Mouse (Mus musculus) lung, postnatal 10 days (tissue): ENCODE measurements around the gene Rab37.

Experiments used
- DNase-seq: peaks from one replicate; pipeline ENCODE4 v3.0.0; 2021

Gene Rab37

GRCm38 (mm10) chr11:115086213-115086612 lies 5.0 kb upstream of the Rab37 start:
- no peak for DNase-seq

DNA sequence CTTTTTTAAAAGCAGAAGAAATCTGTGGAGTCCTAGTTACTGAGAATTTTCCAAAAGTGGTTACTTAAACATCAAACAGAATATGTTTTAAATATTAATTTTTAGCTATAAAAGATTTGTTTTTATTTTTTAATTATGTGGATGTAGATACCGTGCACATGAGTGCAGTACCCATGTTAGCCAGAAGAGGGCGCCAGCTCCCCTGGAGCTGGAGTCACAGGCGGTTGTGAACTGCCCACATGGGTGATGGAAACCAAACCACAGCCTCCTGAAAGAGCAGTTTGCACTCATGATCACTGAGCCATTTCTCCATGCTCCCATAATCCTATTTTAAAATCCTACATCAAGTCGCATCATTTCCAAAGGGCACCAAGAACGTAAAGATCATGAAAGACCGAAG lies 1.4 kb upstream of the Rab37 start:
- DNase-seq, result no peak

GRCm38 (mm10) chr11:115092140-115092539 lies 909 bp downstream of the Rab37 start:
- no peak for DNase-seq

- peak; percentile 35 for DNase-seq
These were observed 7.1 kb downstream of the Rab37 start for GRCm38 (mm10) chr11:115098203-115098932.

DNA sequence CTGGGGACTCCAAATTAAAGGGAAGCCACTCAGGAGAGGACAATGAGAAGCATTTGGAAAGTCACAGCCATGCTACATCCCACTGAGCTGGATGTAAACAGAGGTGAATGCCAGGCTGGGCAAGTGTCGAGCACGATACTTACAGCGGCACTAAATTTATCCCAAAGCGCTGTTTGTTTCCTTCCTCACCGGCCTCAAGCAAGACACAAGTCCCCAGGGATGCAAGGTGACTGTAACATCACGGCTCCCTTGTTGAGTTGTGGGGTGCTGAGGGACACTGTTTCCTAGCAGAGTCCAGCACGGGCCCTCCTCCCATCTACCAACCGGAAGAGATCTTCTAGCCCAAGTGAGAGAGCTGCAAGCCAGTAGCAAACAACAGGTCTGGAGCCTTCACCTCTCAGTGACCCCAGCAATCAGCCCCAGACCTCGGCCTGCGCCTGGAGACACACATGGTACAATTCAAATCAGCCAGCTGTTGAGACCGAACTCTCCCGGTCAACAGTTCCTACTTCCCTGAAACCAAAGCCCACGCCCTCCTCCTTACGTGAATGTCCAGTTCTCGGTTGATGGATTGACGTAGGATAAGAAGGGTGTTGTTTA lies 8.1 kb downstream of the Rab37 start:
- no peak for DNase-seq

DNA sequence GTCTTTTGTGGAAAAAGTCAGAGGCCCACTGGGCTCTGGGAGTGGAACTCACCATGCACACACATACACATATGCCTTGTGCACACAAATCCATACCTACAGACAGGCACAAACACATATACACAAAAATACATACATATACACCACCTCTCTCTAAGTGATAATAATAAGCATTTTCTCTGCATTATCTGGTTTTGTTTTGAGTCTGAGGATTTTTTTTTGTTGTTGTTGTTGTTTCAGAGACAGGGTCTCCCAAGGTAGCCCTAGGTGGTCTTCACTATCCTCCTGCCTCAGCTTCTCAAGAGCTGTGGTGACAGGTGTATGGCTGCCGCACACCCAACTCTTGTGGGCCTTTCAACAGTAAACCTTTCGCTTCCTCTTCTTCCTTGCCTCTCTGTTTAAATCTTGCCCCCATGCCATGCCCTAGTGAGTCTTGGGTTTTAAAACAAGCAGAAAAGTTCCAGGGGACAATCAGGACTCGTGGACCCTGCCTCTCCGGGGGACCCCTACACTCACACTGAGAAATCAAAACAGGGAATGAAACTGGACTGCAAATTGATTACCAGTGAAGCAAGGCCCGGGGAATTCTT lies 8.9 kb downstream of the Rab37 start:
- DNase-seq, result no peak

- no peak for DNase-seq
These were observed 9.5 kb downstream of the Rab37 start for GRCm38 (mm10) chr11:115100741-115101140.

- no peak for DNase-seq
These were observed 10.4 kb downstream of the Rab37 start for GRCm38 (mm10) chr11:115101615-115102051.

DNA sequence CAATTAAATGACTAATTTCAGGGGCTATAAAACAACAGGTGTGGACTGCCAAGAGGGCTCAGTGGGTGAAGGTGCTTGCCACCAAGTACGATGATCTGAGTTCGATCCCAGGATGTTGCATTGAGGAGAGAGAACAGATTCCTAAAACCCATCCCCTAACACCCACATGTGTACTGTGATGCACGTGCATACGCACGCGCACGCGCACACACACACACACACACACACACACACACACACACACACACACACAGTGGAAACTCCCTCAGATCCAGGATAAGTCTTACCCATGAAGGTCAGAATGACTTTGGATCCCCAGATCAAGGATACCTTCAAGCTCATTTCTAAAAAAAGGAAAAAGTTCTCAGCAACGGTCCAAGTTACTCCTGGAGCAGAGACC lies 10.9 kb downstream of the Rab37 start:
- DNase-seq, result no peak

DNA sequence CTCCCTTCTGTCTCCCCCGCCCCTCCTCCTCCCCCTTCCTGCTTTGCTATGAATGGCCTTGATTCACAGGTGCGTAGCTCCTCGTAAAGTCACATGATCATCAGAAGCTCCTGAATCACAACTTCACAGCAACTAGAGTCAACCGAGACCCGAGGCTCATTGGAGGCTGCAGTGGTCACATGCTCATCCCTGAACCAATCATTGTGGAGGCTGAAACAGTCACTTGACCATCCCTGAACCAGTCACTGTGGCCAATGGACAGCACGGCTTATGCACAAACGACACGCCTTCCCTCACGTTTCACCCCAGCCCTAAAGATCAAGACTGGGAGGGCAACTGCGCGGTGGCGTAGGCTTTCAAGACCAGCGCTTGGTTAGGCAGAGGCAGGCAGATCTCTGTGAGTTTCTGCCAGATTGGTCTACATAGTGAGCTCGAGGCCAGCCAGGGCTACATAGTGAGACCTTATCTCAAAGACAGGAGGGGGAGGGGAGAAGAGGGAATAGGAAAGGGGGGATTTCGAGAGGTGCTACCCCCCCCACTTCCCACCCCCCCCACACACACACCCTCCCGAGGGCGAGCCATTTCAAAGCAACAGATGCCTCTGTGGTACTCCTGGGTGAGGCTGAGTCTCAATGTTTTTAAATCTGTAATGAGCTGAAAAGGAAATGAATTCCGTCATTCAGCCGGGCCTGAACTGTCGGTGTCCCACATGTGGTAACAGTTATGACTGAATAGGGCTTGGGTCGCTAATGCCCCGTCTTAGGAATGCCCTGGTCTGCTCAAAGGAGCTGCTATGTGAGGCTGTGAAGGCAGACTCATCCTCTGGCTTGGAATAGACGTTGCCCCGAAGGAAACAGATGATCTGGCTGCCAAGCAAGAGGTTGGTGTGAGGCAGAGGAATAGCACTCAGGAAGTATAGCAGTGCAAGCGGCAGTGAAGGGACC lies 12.5 kb downstream of the Rab37 start:
- no peak for DNase-seq

DNA sequence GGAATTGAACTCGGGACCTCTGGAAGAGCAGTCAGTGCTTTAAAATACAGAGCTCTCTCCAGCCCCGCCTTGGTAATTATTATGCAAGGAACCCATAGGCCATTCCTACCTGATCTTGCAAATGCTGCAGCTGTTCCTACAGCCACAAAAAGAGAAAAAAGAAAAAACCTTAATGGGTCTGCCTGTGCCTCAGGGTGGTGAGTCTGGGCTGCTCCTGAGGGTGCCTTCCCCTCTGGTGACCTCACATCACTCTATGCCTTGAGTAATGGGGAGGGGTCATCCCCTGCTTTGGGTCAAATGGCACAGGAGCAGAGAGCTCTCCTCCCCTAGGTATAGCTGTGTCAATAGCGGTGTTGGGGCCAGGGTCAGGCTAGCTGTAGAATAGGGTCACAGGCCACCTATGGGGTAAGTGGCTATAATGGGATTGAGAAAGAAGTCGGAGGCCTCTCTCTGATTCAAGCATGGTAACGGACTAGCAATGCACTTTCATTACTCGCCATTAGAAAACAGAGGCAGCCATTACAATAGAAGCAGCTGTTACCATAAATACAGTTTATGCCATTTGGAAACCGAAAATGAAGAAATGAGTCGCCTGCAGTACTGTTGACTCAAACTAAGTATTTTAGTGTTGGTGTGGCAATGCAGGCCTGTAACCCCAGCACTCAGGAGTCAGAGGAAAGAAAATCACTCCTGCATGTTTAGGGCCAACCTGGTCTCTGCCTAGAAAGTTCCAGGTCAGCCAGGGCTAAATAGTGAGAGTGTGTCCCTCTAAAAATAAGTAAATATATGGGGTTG lies 13.7 kb downstream of the Rab37 start:
- DNase-seq, result no peak

- DNase-seq, result no peak
These were observed 15.4 kb downstream of the Rab37 start for GRCm38 (mm10) chr11:115106638-115107037.

- DNase-seq, result no peak
These were observed 16.2 kb downstream of the Rab37 start for GRCm38 (mm10) chr11:115107403-115107916.

DNA sequence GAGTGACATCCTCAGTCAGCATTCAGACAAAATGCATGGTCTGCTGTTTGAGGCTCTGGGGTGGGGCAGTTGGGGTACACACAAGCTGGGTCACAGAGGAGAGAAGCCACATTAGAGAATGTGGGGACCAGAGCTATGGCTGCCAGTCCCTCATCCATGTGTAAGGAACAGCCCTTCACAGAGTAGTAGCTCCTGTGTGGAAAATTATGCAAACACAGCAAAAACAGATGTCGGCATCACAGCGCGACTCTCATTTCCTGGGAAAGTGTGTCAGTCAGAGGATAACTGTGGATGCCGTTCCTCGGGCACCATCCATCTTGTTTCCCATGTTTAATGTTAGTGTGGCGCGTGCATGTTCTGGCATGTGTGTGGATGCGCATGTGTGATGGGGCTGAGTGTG lies 16.9 kb downstream of the Rab37 start:
- no peak for DNase-seq

GRCm38 (mm10) chr11:115110271-115110670 lies 19.0 kb downstream of the Rab37 start:
- no peak for DNase-seq

- no peak for DNase-seq
These were observed 21.0 kb downstream of the Rab37 start for GRCm38 (mm10) chr11:115112196-115112595.

- peak; percentile 9 for DNase-seq
These were observed 28.2 kb downstream of the Rab37 start for GRCm38 (mm10) chr11:115119409-115119808.

- no peak for DNase-seq
These were observed 37.3 kb downstream of the Rab37 start for GRCm38 (mm10) chr11:115128483-115128882.

- no peak for DNase-seq
These were observed 38.4 kb downstream of the Rab37 start for GRCm38 (mm10) chr11:115129508-115130126.

DNA sequence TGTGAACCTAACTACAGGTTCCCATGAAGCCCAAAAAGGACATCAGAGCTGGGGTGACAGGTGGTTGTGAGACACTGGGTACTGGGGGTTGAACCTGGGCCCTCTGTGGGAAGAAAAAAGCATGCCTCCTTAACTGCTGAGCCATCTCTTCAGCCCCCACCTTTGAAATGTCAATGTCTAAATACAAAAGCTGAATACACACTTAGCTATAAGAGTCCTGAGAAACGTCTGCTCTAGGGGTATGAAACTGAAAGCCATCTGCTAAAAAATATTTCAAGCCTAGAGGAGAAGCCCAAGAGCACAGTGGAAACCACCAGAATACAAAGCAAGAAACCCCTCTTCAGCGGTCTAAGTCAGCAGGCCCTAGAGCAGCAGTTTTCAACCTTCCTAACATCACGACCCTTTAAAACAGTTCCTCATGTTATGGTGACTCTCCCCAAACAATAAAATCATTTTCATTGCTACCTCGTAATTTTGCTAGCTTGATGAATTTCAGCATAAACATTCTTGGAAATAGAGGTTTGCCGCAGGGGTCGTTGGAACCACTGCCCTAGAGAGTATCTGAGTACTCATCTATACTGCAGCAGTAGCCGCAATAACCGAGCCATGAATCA lies 40.6 kb downstream of the Rab37 start:
- DNase-seq, result no peak

DNA sequence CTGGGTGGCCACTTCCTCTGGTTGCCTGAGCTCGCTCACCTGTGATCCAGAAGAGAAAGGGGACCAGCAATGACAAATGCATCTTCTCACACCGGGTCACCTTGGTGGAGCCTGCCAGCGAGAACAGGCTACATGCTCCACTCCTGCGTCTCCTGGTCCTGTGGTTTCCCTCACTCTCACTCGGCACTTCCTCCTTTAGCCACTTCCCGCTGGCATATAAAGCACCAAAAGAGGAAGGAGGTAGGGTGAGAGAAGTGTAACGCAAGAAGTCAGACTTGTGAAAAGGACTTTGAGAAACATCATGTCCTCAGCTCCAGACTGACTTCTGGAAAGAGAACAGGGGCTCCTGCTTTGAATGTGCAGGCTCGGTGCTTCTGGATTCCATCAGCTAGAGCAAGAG lies 42.6 kb downstream of the Rab37 start, which contains the start of gene Cd300lf:
Gene Cd300lf, minus strand, starts transcription at position 193 of the 400 bp plus-strand sequence.
- DNase-seq, result no peak
